Mouse (Mus musculus) gastrocnemius, adult 8-10 months (tissue): ENCODE data around the gene Ncor2. TPM values are rescaled to one million over a fixed set of nuclear protein-coding genes. Genes with fewer than 3 reads are reported as not detected.
A peak's percentile ranks its signal among the peaks of the same experiment; 100 is the strongest.

Source experiments
- DNase-seq, 2 experiments: peaks; one replicate each; pipeline ENCODE4 v3.0.0; 2022; ENCODE audit warnings: low spot score in 2 of 2
- total RNA-seq, 4 experiments: library from RNA; stranded (reverse); gene quantifications; 2 replicates each; pipeline ENCODE4 v1.2.4; 2022

Gene Ncor2
- total RNA-seq, 4 experiments from 2014 or later, result 93.5 to 117 (median 97.9) TPM

- no peak for DNase-seq
Measured at GRCm38 (mm10) chr5:125172831-125173615, 6.0 kb downstream of the Ncor2 start.

- no peak for DNase-seq
Measured at GRCm38 (mm10) chr5:125171259-125171658, 7.8 kb downstream of the Ncor2 start.

DNA sequence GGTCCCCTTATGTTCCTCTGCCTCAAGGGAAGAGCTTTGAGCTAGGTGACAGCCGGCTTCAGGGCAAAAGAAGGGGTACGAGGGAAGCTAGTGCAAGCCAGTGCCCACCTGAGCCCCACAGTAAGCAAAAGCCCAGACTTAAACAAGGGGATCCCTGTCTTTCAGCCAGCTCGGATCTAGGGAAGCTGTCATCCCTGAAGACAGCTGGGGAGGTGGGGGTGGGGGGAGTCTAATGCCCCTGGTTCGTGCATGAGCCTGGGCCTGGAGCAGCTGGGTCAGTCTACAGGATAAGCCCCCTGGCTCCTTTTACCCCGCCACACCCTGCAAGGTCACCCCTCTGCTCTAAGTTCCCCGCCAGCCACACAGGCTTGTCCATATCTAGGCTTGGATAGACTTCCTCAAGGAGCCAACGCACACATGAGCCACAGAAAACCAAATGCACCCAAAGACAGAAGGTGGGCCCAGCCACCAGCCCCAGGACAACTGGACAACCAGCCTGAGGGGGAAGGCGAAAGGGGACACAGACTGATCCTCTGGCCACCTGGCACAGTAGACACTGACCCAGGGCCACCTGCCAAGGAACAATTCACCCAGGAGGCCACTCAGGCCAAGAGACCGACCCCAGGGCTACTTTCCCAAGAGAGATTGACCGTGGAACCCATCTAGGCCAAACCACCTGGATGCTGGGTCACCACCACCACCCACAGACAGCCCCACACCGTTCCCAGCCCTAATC is 8.7 kb downstream of the Ncor2 start:
- no peak for DNase-seq

DNA sequence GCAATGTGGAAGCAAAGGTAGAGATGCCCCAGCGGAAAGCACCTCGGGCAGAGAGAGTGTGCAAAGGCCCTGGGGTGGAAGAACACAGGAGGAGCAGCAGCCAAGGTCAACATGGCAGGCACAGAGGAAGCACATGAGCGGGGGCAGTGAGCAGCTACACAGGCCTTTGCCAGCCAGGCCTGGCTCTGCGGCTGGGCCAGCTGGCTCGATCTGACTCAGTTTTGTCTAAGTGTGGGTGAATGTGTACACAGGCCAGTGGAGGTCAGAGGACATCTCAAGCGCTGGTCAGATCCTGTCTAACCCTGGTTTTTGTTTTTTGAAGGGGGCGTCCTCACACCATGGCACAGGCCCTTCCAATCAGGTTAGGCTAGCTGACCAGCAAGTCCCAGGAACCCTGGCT is 10.9 kb downstream of the Ncor2 start:
- DNase-seq, result no peak

DNA sequence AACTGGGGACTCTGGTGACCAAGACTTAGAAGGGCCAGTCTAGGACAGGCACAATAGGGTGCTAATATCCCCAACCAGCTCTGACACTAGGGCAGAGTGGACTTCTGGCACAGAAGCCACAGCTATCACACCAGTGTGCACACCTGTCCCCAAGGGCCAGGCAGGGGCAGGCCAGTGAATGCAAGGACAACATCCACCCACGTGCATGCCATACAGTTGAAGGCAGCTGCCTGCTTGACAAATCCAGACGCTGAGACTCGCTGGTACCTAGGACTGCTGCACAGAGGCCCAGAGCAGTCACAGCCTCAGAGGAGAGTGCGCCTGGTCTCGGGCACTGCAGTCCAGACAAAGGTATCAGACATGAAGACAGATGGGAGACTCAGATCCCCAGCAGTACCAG is 11.5 kb downstream of the Ncor2 start:
- no peak for DNase-seq

GRCm38 (mm10) chr5:125165993-125166392 is 13.0 kb downstream of the Ncor2 start:
- DNase-seq, result no peak

DNA sequence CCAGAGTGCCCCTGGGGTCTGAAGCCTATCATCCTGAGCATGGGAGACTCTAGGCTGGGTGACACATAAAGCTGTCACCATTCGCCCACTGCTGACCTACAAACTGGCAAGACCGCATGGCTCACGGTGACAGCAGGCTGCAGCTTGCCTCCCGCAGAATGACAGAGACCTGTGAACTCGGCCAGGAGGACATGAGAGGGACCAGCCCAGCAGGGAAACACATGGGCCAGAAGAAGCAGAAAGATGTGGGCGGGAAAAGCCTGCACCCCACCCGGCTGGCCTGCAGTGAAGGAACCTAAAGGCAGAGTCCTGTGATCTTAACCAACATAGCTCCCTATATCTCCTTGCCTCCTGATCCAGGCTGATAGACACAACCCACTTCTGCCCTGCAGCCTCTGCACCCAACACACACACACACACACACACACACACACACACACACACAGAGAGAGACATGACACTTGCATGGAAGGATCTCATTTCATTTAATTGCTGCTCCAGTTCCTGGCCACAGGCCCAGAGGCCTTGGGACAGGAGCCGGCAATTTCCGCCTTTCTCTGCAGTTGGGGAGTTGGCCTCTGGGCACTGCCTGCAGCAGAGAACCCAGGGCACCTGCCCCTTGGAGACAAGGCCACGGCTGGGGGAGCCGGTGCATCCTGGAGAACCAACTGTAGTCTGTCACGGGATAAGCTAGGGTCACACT is 14.4 kb downstream of the Ncor2 start:
- peak; percentile 68 to 83 for DNase-seq

DNA sequence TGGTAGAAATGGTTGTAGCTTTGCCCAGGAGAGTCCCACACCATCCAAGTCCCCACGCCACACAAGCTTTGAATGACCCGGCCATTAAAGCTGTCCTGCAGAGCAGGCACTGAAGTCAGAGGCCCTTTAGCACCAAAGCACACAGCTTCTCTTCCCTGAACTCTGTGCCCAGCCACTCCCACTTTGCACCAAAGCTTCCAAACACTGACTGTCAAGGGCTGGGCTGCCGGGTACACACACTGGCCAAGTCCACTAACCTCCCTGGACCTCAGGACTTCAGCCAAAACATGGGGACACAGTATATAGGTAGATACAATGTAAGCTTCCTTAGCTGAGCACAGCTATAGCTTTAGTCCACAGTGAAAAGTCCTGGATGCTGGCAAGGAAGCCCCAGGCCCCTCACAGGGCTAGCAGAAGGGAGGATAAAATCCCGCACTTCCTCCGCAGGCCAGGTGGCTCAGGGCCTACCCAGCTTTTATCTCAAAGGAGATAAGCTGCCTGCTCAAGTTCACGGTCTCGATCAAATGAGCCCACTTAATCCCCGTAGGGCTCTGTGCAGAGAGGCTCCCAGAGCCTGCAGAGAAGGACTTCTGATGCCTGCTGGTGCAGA is 15.5 kb downstream of the Ncor2 start:
- DNase-seq, result no peak

DNA sequence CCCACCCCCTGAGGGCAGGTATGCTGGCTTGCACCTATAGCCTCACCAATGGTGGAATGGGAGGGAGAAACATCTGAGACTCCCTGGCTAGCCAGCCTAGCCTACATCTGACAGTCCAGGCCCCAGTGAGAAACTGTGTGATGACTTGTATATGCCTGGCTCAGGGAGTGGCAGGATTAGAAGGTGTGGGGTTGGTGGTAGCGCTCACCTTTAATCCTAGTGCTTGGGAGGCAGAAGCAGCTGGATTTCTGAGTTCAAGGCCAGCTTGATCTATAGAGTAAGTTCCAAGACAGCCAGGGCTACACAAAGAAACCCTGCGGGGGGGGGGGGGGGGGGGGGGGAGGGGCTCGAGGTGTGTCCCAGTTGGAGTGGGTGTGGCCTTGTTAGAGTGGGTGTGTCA is 16.6 kb downstream of the Ncor2 start:
- no peak for DNase-seq

DNA sequence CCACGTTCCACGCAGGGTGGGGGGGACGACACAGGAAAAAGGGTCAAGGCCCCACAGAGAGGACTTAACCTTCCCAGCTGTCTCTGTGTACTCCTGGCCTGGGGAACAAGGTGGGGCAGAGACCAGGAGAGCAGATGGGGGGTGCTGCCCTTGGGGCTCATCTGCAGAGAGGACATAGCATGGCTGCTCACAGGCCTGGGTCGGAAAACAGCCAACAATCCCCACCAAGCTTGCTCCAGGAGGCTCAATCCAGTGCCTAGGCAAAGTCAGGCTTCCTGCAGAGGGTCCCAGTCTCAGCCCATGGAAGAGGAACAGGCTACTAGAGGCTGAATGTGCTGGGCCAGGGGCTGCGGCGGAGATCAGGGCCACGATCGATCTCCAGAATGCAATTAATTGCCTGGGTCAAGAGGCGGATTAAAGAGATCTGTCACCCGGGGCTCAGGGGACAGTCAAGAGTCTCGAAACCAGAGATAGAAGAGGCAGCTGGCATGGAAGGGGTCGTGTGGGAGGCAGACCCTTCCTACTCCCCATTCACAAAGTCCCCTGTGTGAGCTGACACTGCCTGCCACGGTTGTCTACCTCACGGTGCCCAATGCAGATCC is 19.1 kb downstream of the Ncor2 start:
- DNase-seq, result no peak

- peak; percentile 87 to 93 for DNase-seq
Measured at GRCm38 (mm10) chr5:125159293-125159692, 19.7 kb downstream of the Ncor2 start.

DNA sequence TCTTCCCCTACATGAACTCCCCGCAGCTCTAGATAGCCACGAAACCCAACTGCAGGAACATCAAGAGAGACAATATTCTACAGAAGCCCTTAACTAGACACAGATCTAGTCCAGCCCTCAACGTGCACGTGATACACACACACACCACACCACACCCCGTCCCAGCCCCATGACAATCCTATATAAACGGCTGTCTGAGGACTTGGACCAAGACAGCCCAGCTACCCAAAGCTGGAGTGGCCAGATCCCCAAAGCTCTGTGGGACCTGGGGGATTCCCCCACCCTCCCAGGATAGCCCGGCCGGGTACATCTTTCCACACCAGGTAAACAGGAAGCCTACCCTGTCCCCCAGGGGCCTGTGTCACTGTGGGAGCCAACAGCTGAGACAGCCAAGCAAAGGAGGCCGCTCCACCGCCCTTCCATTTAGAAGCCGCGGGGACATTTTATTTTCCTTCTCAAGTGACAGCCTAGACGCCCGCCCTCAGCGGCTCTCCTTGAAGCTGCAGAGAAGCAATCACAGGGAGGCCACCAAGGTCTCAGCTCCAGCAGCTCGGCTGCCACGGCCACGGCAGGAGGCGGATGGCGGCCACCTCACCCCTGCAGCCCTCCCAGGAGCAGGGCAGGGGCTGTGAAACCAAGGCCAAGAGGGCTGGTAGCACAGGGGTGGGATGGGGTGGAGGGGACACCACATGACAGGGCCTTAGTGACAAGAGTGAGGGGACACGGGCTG is 20.6 kb downstream of the Ncor2 start:
- DNase-seq, result peak; percentile 69 to 73

DNA sequence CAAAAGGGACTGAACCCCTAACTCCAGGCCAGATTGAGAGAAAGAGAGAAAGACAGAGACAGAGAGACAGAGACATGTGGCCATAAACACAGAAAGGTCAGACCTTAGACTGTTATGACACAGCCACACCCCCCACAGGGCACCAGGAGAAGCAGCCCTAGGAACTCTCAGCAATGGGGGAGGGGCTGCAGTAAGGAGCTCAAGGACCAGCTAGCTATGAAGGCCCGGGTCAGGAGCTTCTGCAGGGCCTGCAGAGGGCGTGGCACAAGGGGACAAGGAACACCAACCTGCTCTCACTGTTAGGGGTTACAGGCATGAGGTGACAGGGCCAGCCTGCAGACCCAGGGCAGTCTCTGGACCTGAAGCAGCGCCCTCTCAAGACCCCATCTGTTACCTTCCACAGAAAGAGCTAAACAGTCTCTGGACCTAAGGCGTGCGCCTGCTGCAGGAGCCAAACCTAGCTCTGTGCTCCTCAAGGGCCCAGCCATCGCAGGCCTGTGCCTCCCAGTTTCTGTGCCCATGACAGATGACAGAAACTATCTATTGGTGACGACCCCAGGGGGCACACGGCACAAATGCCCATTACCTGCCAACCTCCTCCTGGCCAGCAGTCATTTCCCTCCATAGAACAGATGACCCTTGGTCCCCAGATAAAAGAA is 21.5 kb downstream of the Ncor2 start:
- no peak for DNase-seq

GRCm38 (mm10) chr5:125156418-125157205 is 22.4 kb downstream of the Ncor2 start:
- no peak for DNase-seq

DNA sequence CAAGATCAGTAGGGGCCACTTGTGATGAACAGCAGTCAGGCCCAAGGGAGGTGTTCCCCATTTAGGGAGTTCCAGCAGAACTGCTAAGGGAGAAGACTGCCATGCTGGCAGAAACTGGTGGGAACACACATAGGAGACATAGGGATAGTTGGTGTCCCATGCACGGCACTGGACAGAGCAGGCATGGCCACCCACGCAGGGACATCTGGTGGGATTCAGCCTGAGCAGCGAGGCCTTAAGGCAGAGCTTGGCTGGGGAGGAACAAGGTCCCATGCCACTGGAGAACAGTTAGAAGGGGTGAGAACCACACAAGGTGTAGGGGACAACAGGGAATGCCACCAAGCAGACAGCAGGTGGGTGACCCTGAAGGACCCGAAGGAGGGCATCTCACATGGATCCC is 23.6 kb downstream of the Ncor2 start:
- DNase-seq, result no peak

DNA sequence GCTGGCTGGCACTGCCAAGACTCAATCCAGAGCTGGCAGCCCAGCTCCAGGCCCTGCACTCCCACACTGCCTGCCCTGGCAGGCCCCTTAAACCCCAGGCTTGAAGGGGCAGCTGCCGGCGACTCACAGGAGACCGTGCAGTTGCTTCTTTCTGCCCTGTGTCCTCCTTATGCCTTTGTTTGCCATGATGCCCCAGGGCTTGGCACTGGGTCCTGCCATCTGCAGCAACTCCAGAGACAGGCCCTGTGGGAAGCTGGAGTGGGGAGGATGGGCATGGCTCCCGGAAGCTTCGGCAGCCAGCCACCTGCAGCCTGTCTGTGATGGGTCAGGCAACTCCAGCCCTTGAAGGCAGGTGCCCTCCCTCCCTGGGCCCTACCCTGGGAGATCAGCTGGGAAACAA is 24.0 kb downstream of the Ncor2 start:
- DNase-seq, result peak in 1 of 2 experiments; percentile 77

GRCm38 (mm10) chr5:125154178-125154577 is 24.8 kb downstream of the Ncor2 start:
- DNase-seq, result no peak

- no peak for DNase-seq
Measured at GRCm38 (mm10) chr5:125153201-125153816, 25.7 kb downstream of the Ncor2 start.
